Mouse (Mus musculus) gonadal fat pad, adult 2 months (tissue): ENCODE measurements around the gene Rnf220. TPM values are rescaled to one million over a fixed set of nuclear protein-coding genes. Genes with fewer than 3 reads are reported as not detected.
A peak's percentile ranks its signal among the peaks of the same experiment; 100 is the strongest.
"Not testable (repeated sequence)": the region's sequence is repeated elsewhere in the genome, so short reads cannot be mapped to it uniquely, and the experiment has no call there.

Experiments
- DNase-seq: peaks from one replicate; pipeline ENCODE4 v3.0.0-alpha.2; 2012; ENCODE audit warnings: low read depth
- polyA plus RNA-seq: library from polyadenylated mRNA; depleted of rRNA; stranded (reverse); fragments of >200 nt; gene quantifications from 2 replicates; pipeline ENCODE4 v1.2.3, GENCODE M21; 2012

Rnf220 gene
- polyA plus RNA-seq, 1 experiment: 79.0 TPM

DNA sequence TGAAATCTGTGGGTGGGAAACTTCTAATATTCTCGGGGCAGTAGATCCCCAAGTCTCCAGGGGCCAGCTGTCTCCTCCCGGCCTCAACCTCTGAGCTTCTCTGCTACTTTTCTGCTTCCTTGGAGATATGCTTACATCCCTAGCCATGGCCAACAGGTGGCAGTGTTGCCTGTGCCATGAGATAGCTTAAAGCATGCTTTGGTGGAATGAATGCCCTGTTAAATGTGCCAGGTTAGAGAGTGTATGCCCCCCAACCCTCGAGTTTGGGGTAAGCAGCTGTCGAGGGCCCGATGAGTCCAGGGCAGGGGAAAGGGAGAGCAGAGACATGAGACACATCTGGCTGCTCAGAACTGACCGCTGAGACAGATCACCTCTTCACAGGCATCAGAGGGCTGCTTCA, 226.6 kb downstream of the Rnf220 start:
- DNase-seq: no peak

- no peak for DNase-seq
Measured at GRCm38 (mm10) chr4:117267831-117268437, 228.9 kb downstream of the Rnf220 start.

DNA sequence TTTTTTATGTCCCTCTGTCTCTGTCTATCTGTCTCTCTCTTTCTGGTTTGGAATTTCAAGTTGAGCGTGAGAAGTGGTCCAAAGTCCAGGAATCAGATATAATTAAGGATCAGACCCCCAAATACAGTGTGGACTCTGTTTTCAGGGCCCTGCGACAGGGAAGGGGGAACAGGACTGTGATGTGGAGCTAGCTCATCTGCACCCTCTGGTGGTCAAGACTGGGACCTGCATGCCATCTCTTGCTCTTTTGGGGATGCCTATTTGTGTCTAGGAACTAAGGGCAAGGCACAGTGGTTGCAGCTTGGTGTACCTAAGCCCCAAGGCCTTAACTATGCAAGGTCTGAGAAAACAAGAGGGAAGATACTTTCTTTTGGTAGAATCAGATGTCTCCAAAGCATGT, 229.6 kb downstream of the Rnf220 start:
- DNase-seq: no peak

GRCm38 (mm10) chr4:117262987-117263386, 233.9 kb downstream of the Rnf220 start:
- no peak for DNase-seq

- no peak for DNase-seq
Measured at GRCm38 (mm10) chr4:117262101-117262913, 234.5 kb downstream of the Rnf220 start.

- DNase-seq: no peak
Measured at GRCm38 (mm10) chr4:117261222-117261621, 235.6 kb downstream of the Rnf220 start.

GRCm38 (mm10) chr4:117259909-117260308, 236.9 kb downstream of the Rnf220 start:
- not testable (repeated sequence) for DNase-seq

DNA sequence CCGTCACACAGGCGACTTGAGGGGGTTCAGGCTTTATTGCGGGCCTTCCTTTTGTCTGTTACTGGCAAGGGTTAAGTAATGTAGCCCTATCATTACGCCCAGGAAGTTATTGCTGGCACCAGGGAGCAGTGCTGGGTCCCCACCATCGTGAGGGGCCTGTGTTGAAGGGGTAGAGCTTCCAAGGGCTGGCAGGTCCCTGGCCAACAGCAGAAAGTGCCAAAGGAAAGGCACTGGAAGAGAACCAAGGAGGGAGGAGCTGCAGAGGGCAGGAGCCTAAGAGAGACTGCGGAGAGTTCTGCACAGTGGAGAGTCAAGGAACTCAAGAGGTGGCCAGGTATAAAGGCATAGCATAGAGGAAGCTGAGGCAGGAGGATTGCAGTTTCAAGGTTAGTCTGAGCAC, 242.2 kb downstream of the Rnf220 start:
- no peak for DNase-seq

DNA sequence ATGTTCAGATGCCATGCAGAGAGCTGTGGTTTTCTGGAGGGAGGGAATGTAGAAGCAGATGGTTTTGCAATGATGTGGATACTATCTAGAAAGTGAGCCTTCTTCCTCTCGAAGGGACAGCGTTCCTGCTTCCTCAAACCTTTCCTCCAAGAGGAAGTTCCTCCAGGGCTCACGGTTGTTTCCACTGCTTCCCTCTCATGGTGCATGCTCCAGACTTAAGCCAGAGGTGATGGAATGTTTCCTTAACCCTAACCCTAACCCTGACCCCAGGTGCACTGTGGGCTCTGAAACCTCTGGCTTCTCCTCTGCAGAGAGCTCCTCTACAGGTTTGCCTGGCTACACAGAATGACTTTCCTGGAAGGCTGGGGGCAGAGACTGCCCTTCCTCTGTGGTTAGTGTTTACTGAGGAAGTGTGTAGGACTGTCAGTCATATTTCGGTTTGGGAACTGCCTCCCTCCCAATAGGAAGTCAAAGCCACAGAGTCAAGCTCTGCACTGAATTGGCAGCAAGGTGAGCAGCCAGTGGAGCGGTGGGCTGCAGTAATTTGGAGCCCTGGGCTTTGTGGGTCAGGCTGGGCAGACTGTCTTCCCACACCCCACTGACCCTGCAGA, 242.7 kb downstream of the Rnf220 start:
- no peak for DNase-seq

DNA sequence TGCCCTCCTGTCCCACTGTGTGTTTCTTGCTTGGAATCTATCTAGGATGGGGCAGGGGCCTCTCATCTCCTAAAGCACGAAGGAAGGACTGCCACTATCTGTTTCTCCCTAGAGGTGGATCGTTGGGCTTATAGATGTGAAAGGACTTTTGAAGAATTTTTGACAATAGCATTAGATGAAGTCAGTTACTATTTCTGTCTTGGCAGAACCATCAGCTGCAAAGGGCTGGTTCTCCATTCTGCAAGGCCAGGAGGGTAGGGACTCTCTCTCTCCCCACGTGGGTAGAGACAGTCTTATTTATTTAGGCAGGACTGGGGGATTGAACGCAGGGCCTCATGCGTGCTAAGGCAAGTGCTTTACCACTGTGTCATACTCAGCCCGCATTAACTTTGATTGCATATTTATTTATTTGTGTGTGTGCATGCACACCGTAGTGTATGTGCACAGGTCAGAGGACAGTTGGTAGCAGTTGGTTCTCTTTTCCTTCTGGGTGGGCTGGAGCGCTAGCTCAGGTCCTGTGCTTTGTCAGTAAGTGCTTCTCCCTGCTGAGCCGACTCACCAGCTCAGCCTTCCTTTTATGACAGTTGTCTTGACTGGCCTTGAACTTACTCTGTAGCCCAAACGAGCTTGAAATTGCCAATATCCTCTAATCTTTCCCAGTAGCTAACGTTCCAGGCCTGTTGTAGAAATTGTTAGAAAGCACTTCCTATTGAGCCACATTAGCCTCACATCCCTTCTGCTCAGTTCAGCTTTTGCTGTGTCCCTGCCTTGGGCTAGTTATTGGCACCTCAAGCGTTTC, 243.4 kb downstream of the Rnf220 start:
- DNase-seq: peak; percentile 49

DNA sequence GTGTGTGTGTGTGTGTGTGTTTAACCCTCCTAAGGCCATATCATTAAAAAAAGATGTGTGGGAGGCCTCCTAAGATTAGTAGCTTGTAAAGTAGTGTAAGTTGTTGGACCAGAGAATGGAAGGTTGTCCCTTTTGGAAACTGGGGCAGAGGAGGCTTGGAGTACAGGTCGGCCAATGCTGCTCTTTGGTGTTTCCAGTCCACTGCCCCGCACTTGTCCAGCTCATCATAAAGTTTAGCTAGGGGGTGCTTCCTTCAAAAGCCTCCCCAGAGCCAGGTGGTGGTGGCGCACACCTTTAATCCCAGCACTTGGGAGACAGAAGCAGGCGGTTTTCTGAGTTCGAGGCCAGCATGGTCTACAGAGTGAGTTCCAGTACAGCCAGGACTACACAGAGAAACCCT, 244.1 kb downstream of the Rnf220 start:
- no peak for DNase-seq

GRCm38 (mm10) chr4:117252351-117252750, 244.5 kb downstream of the Rnf220 start:
- peak; percentile 95 for DNase-seq

GRCm38 (mm10) chr4:117251801-117252316, 245.0 kb downstream of the Rnf220 start, which contains the start of the genes Tmem53 and Armh1:
Gene Tmem53, plus strand, starts transcription at chr4:117251951.
Gene Armh1, minus strand, starts transcription at chr4:117252125.
- no peak for DNase-seq

DNA sequence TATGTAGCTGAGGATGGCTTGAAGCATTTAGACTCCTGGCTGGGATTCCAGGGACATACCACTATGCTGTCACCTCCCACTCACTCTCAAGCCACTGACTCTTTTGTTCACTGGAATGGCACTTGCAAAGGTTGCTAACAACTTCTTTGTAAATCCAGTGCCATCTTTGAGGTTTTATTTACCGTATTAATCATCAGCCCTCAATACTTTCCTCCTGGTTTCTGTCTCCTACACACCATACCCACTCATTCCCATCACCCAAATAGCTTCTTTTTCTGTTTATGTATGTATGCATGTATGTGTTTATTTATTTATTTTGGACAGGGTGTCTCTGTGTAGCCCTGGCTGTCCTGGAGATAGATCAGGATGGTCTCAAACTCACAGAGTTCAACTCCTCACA, 245.9 kb downstream of the Rnf220 start:
- no peak for DNase-seq

GRCm38 (mm10) chr4:117240867-117241266, 256.0 kb downstream of the Rnf220 start:
- no peak for DNase-seq

DNA sequence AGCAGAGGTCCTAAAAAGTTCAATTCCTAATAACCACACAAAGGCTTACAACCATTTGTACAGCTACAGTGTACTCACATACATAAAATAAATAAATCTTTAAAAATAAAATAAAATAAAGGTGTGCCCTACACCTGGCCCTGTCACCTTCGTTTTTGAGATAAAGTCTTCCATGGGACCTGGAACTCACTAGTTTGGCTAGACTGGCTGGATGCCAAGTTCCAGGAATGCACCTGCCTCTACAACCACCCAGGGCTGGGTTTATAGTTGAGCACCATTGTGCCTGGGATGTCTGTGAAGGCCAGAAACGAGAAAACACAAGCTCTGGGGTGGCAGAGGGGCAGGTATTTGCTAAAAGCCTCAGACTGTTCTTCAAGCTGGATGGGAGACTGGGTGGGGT, 257.7 kb downstream of the Rnf220 start:
- DNase-seq: no peak

GRCm38 (mm10) chr4:117235822-117236221, 261.0 kb downstream of the Rnf220 start:
- no peak for DNase-seq

GRCm38 (mm10) chr4:117234166-117234741, 262.6 kb downstream of the Rnf220 start:
- no peak for DNase-seq

GRCm38 (mm10) chr4:117231208-117231607, 265.6 kb downstream of the Rnf220 start:
- DNase-seq: no peak

GRCm38 (mm10) chr4:117230331-117230730, 266.5 kb downstream of the Rnf220 start:
- DNase-seq: no peak

GRCm38 (mm10) chr4:117229590-117229989, 267.3 kb downstream of the Rnf220 start:
- no peak for DNase-seq
